Mouse (Mus musculus) cerebellum, adult 2 months (tissue): ENCODE measurements at regions not wholly inside any gene's neighbourhood (a gene's known extent, or its start where the extent isn't known, plus 50 kb on each side); places are given as distances from the start of the nearest gene placed in this dataset.

Experiments
- DNase-seq, 2 experiments: peaks; one replicate each; pipeline ENCODE4 v3.0.0; 2021
- H3K27ac ChIP-seq: fragments of 200-500 bp; 2 replicates; pipeline ENCODE4 v1.5.1; 2012; ENCODE audit warnings: low read length, control low read depth, inconsistent platforms; ENCODE audit not compliant: insufficient read depth
- H3K27me3 ChIP-seq: fragments of 200-500 bp; 2 replicates; pipeline ENCODE4 v1.6.1; 2012; ENCODE audit warnings: inconsistent platforms, mild to moderate bottlenecking, low read length, moderate library complexity; ENCODE audit not compliant: control insufficient read depth, insufficient read depth
- H3K4me1 ChIP-seq: fragments of 200-500 bp; 2 replicates; pipeline ENCODE4 v1.6.1; 2011; ENCODE audit warnings: low read length; ENCODE audit not compliant: control insufficient read depth, insufficient read depth
- H3K4me3 ChIP-seq: fragments of 200-500 bp; replicated peaks from 2 replicates; pipeline ENCODE3; 2011; ENCODE audit warnings: mild to moderate bottlenecking, low read depth, low read length, control low read depth; ENCODE audit not compliant: insufficient read depth
- CTCF ChIP-seq: fragments of 200-500 bp; IDR thresholded peaks from 2 replicates; pipeline ENCODE4 v1.5.1; 2011; ENCODE audit warnings: low read depth, mild to moderate bottlenecking, control low read depth, low read length, moderate library complexity, borderline replicate concordance; ENCODE audit not compliant: insufficient read depth
- POLR2A ChIP-seq: fragments of 200-500 bp; IDR thresholded peaks from 2 replicates; pipeline ENCODE4 v1.6.1; 2011; ENCODE audit warnings: low read length, control low read depth, borderline replicate concordance; ENCODE audit not compliant: insufficient read depth
- WGBS: fragments of 180-500 bp; shearing (Covaris S2); methylation state at CpG from one replicate; pipeline ENCODE4 v1.1.7; 2018; 5-methylcytosine and 5-hydroxymethylcytosine counted together

- Histone ChIP-seq H3K4me1 (no peaks in the 10 kb centered on the region), H3K4me3 (no peak overlapping the region), H3K27ac (no peak overlapping the region), H3K27me3 (no peaks in the 10 kb centered on the region)
- 38% methylated on average over 8 of the region's 8 CpGs for WGBS
- TF ChIP-seq CTCF = no peak
- TF ChIP-seq POLR2A = no peak
- DNase-seq = peak; percentile 11 to 35
Observed at GRCm38 (mm10) chr10:83906751-83907150, 184.1 kb downstream of the 1500009L16Rik start.

- WGBS = 93% methylated on average over 10 of the region's 10 CpGs
- H3K27me3 ChIP-seq = no peaks in the 10 kb centered on the region
- no peaks in the 10 kb centered on the region for H3K4me1 ChIP-seq
- no peak overlapping the region for H3K4me3 ChIP-seq
- no peak for TF ChIP-seq POLR2A
- no peak for TF ChIP-seq CTCF
- H3K27ac ChIP-seq = no peak overlapping the region
- no peak for DNase-seq
Observed at GRCm38 (mm10) chr10:83910649-83911370, 188.1 kb downstream of the 1500009L16Rik start.

GRCm38 (mm10) chr10:83914401-83915132, 191.9 kb downstream of the 1500009L16Rik start:
- Histone ChIP-seq H3K27ac (no peak overlapping the region), H3K4me3 (no peak overlapping the region), H3K4me1 (no peaks in the 10 kb centered on the region), H3K27me3 (no peaks in the 10 kb centered on the region)
- DNase-seq = no peak
- WGBS = 54% methylated on average over 12 of the region's 12 CpGs
- TF ChIP-seq POLR2A (no peak), CTCF (no peak)

- H3K4me1 ChIP-seq = no peaks in the 10 kb centered on the region
- WGBS = 69% methylated on average over 9 of the region's 9 CpGs
- no peak overlapping the region for H3K27ac ChIP-seq
- DNase-seq = no peak
- no peak overlapping the region for H3K4me3 ChIP-seq
- no peaks in the 10 kb centered on the region for H3K27me3 ChIP-seq
- TF ChIP-seq POLR2A (no peak), CTCF (no peak)
Observed at GRCm38 (mm10) chr10:83915133-83915730, 192.6 kb downstream of the 1500009L16Rik start.

- H3K4me3 ChIP-seq = no peak overlapping the region
- H3K4me1 ChIP-seq = no peaks in the 10 kb centered on the region; the same call in 1 of the 2 replicates
- no peak overlapping the region for H3K27ac ChIP-seq
- H3K27me3 ChIP-seq = 0 out of 2 replicates have a peak, but pooled peaks cover 1% of the 10 kb centered on the region
- no peak for DNase-seq
- no peak for TF ChIP-seq POLR2A
- TF ChIP-seq CTCF = no peak
- WGBS = 22% methylated on average over 4 of the region's 4 CpGs
Observed at GRCm38 (mm10) chr10:83926990-83927389, 204.3 kb downstream of the 1500009L16Rik start.

GRCm38 (mm10) chr10:83927554-83927953, 204.9 kb downstream of the 1500009L16Rik start:
- 63% methylated on average over 2 of the region's 2 CpGs for WGBS
- DNase-seq = no peak
- TF ChIP-seq POLR2A = no peak
- no peak for TF ChIP-seq CTCF
- 0 out of 2 replicates have a peak, but pooled peaks cover 1% of the 10 kb centered on the region for H3K27me3 ChIP-seq
- no peaks in the 10 kb centered on the region; the same call in 1 of the 2 replicates for H3K4me1 ChIP-seq
- H3K27ac ChIP-seq = no peak overlapping the region
- H3K4me3 ChIP-seq = no peak overlapping the region

GRCm38 (mm10) chr10:83931758-83932157, 209.1 kb downstream of the 1500009L16Rik start:
- TF ChIP-seq CTCF (no peak), POLR2A (no peak)
- DNase-seq = no peak
- H3K27me3 ChIP-seq = 0 out of 2 replicates have a peak, but pooled peaks cover 1% of the 10 kb centered on the region
- H3K27ac ChIP-seq = no peak overlapping the region
- H3K4me3 ChIP-seq = no peak overlapping the region
- 46% methylated on average over 3 of the region's 3 CpGs for WGBS
- H3K4me1 ChIP-seq = no peaks in the 10 kb centered on the region; the same call in 1 of the 2 replicates
